Mouse (Mus musculus) intestine, postnatal 0 days (tissue): ENCODE data around the gene Pop5. TPM values are rescaled to one million over a fixed set of nuclear protein-coding genes. Genes with fewer than 3 reads are reported as not detected.

Source experiments
- ATAC-seq: fragments of 200-750 bp; cut with Nextera tagmentation; 2 replicates; pipeline ENCODE4 v1.8.0; 2017; ENCODE audit warnings: mild to moderate bottlenecking, moderate TSS enrichment, moderate library complexity
- H3K27ac ChIP-seq: fragments of 300-500 bp; sonication (generic); 2 replicates; pipeline ENCODE4 v1.5.1; 2014; ENCODE audit warnings: mild to moderate bottlenecking, low read depth, low read length, moderate library complexity
- H3K27me3 ChIP-seq: fragments of 300-500 bp; sonication (generic); replicated peaks from 2 replicates; pipeline ENCODE4 v1.6.1; 2014; ENCODE audit warnings: low read length, mixed read lengths; ENCODE audit not compliant: control insufficient read depth, insufficient read depth
- H3K36me3 ChIP-seq: fragments of 300-500 bp; sonication (generic); 2 replicates; pipeline ENCODE4 v1.6.1; 2014; ENCODE audit warnings: mild to moderate bottlenecking, moderate library complexity; ENCODE audit not compliant: control insufficient read depth, insufficient read depth
- H3K4me1 ChIP-seq: fragments of 300-500 bp; sonication (generic); replicated peaks from 2 replicates; pipeline ENCODE4 v1.6.1; 2014; ENCODE audit warnings: antibody characterized with exemption, low read length, mixed read lengths; ENCODE audit not compliant: control insufficient read depth, insufficient read depth
- H3K4me2 ChIP-seq: fragments of 300-500 bp; sonication (generic); replicated peaks from 2 replicates; pipeline ENCODE4 v1.6.1; 2014; ENCODE audit warnings: low read depth, mild to moderate bottlenecking, moderate library complexity
- H3K4me3 ChIP-seq: fragments of 300-500 bp; sonication (generic); 2 replicates; pipeline ENCODE4 v1.5.1; 2014; ENCODE audit warnings: low read depth, low read length
- H3K9ac ChIP-seq: fragments of 300-500 bp; sonication (generic); 2 replicates; pipeline ENCODE4 v1.6.1; 2014; ENCODE audit warnings: mild to moderate bottlenecking, low read depth, low read length
- H3K9me3 ChIP-seq: fragments of 300-500 bp; sonication (generic); 2 replicates; pipeline ENCODE4 v1.6.1; 2016; ENCODE audit warnings: mixed run types; ENCODE audit not compliant: control insufficient read depth
- CTCF ChIP-seq: sonication (generic); IDR thresholded peaks from 2 replicates; pipeline ENCODE4 v1.5.1; 2016; ENCODE audit warnings: low read depth, mild to moderate bottlenecking, control low read depth, antibody characterized with exemption, moderate library complexity
- WGBS: fragments of 180-500 bp; shearing (Covaris S2); extraction: QIAGEN DNeasy Blood & Tissue Kit; methylation state at CpG from one replicate; pipeline ENCODE4 v1.1.7; 2014; 5-methylcytosine and 5-hydroxymethylcytosine counted together
- polyA plus RNA-seq: library from polyadenylated mRNA; unstranded; fragments of >200 nt; fragmentation: Nextera tagmentation; extraction: Ambion mirVana; gene quantifications from 2 replicates; pipeline ENCODE4 v1.2.1, GENCODE M21; 2015

Pop5 gene
- polyA plus RNA-seq, 1 experiment from 2014 or later: 77.1 TPM

DNA sequence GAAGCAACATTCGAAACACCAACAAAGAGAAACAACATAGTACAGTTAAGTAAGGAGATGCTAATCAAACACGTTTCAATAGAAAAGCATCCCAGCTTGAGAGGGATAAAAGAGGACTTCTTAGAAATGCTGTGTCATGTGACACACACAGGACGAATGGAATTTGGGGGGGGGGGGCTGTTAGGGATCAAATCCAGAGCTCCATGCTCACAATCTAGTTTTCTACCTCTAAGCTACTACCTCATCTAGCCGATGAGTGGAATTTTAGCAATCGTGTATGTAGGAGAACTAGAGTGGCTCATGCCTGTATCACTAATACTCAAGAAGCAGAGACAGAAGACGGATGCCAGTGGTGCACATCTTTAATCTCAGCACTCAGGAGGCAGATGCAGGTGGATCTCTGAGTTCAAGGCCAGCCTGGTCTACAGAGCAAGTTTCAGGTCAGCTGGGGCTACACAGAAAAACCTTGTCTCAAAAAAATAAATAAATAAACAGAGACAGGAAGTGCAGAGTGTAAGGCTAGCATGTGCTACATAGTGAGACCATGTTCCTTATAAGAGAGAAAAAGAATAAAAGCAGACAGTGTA is 38.0 kb downstream of the Pop5 start:
- no peak overlapping the region for H3K4me3 ChIP-seq
- no peaks in the 10 kb centered on the region for H3K9me3 ChIP-seq
- no peaks in the 10 kb centered on the region for H3K27me3 ChIP-seq
- no peak overlapping the region for H3K27ac ChIP-seq
- no peak for ATAC-seq
- no peak for TF ChIP-seq CTCF
- 0 out of 2 replicates have a peak, but pooled peaks cover 6% of the 10 kb centered on the region for H3K4me1 ChIP-seq
- H3K4me2 ChIP-seq: no peak overlapping the region
- no peak overlapping the region for H3K9ac ChIP-seq
- no peaks in the 10 kb centered on the region for H3K36me3 ChIP-seq
- WGBS: 74% methylated on average over 6 of the region's 6 CpGs

DNA sequence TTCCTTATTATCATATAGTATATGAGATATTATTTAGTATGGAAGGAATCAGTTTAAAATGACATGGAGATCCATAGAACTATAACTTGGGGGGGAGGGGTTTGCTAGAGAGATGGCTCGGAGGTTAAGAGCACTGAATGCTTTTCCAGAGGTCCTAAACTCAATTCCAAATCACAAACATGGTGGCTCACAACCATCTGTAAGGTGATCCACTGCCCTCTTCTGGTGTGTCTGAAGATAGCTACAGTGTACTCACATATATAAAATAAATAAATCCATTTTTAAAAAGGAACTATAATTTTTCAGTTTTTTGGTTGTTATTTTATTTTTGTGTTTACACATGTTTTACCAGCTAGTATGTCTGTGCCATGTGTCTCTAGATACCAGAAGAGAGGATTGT is 38.7 kb downstream of the Pop5 start:
- H3K4me2 ChIP-seq: no peak overlapping the region
- no peaks in the 10 kb centered on the region for H3K27me3 ChIP-seq
- 0 out of 2 replicates have a peak, but pooled peaks cover 6% of the 10 kb centered on the region for H3K4me1 ChIP-seq
- TF ChIP-seq CTCF: 0 out of 2 replicates have a peak, but pooled peaks have one; percentile 28
- ATAC-seq: no peak
- WGBS: 65% methylated on average over 1 of the region's 1 CpGs
- no peak overlapping the region for H3K27ac ChIP-seq
- H3K4me3 ChIP-seq: no peak overlapping the region
- H3K9ac ChIP-seq: no peak overlapping the region
- no peaks in the 10 kb centered on the region for H3K36me3 ChIP-seq
- H3K9me3 ChIP-seq: no peaks in the 10 kb centered on the region

DNA sequence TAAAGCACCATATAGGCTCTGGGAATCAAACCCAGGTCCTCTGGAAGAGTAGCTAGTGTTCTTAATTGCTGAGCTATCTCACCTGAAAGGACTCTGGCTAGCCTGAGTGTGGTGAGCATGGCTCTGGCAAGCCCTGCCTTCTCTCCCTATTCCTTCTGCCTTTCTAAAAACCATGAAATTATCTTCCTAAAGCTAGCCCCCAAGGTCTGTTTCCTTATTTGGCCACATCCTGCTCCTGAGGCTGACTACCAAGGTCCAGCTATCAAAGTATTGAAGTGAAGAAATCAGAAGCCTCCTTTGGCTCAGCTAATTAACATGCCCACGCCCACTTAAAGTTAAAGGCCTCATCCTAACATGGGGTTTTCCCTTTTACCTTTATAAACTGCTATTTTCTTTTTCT is 39.1 kb downstream of the Pop5 start:
- no peaks in the 10 kb centered on the region for H3K27me3 ChIP-seq
- H3K9ac ChIP-seq: no peak overlapping the region
- H3K4me2 ChIP-seq: no peak overlapping the region
- 80% methylated on average over 1 of the region's 1 CpGs for WGBS
- H3K4me3 ChIP-seq: no peak overlapping the region
- H3K36me3 ChIP-seq: no peaks in the 10 kb centered on the region
- TF ChIP-seq CTCF: no peak
- no peak for ATAC-seq
- H3K9me3 ChIP-seq: no peaks in the 10 kb centered on the region
- H3K4me1 ChIP-seq: 0 out of 2 replicates have a peak, but pooled peaks cover 4% of the 10 kb centered on the region
- H3K27ac ChIP-seq: no peak overlapping the region

DNA sequence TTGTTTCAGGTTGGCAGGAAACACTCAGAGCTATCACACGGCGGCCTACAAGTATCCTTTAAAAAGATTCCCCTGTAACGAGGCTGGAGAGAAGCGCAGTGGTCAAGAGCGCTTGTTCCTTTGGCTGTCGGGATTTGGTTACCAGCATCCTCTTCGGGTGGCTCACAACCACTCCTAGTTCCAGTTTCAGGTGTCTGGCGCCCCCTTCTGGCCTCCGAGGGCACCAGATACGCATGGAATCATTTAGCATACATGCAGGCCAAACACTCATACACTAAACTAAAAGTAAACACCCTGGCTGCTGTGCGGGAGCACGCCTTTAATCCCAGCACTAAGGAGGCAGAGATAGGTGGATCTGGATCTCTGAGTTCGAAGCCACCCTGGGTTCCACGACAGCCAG is 40.4 kb downstream of the Pop5 start:
- Histone ChIP-seq H3K27ac (no peak overlapping the region), H3K27me3 (no peaks in the 10 kb centered on the region), H3K9me3 (no peaks in the 10 kb centered on the region), H3K9ac (no peak overlapping the region), H3K36me3 (no peaks in the 10 kb centered on the region), H3K4me2 (no peak overlapping the region), H3K4me3 (no peak overlapping the region), H3K4me1 (no peaks in the 10 kb centered on the region)
- no peak for ATAC-seq
- TF ChIP-seq CTCF: peak; percentile 64
- WGBS: 42% methylated on average over 14 of the region's 14 CpGs

DNA sequence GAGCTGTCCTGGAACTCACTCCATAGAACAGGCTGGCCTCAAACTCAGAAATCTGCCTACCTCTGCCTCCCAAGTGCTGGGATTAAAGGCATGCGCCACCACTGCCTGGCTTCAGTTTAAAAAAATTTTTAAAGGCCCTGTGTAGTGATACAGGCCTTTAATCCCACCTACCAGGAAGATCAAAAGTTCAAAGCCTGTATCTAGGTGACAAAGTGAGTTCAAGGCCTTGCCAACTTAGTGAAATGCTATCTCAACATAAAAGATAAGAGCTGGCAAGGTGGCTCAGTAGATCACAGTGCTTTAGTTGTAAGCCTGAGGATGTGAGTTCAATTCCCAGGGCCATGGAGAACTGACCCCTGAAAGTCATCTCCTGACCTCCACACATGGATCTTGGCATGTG is 42.4 kb downstream of the Pop5 start:
- 55% methylated on average over 1 of the region's 1 CpGs for WGBS
- no peak overlapping the region for H3K4me3 ChIP-seq
- 0 out of 2 replicates have a peak, but pooled peaks have one; percentile 14 for ATAC-seq
- H3K27me3 ChIP-seq: no peaks in the 10 kb centered on the region
- H3K27ac ChIP-seq: no peak overlapping the region
- no peak overlapping the region for H3K9ac ChIP-seq
- H3K36me3 ChIP-seq: no peaks in the 10 kb centered on the region; the same call in 1 of the 2 replicates
- no peaks in the 10 kb centered on the region for H3K9me3 ChIP-seq
- no peak for TF ChIP-seq CTCF
- H3K4me1 ChIP-seq: no peaks in the 10 kb centered on the region
- no peak overlapping the region for H3K4me2 ChIP-seq

DNA sequence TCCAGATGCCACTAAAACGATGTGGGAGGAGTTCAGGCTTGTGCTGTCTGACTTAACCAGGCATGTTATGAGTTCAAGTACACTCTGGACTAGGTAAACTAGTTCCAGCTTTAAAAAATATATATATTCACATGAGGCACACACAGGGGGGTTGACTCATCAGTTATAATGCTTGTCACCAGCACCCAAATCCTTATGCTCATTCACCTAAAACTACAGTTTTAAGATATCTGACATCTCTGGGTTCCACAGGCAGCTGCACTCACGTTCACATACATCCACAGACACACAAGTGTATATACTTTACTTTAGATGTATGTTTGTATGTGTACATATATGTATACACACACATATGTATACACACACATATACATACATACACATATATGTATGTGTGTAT is 43.1 kb downstream of the Pop5 start:
- Histone ChIP-seq H3K9ac (no peak overlapping the region), H3K4me1 (no peaks in the 10 kb centered on the region), H3K27ac (no peak overlapping the region), H3K27me3 (no peaks in the 10 kb centered on the region), H3K4me3 (no peak overlapping the region), H3K4me2 (no peak overlapping the region), H3K36me3 (peaks cover 5% of the 10 kb centered on the region; the same call in 1 of the 2 replicates), H3K9me3 (no peaks in the 10 kb centered on the region)
- ATAC-seq: no peak
- 58% methylated on average over 2 of the region's 2 CpGs for WGBS
- no peak for TF ChIP-seq CTCF
